Comparison of ENCODE assay signal across 29 mouse cellular contexts in the genomic region with DNA sequence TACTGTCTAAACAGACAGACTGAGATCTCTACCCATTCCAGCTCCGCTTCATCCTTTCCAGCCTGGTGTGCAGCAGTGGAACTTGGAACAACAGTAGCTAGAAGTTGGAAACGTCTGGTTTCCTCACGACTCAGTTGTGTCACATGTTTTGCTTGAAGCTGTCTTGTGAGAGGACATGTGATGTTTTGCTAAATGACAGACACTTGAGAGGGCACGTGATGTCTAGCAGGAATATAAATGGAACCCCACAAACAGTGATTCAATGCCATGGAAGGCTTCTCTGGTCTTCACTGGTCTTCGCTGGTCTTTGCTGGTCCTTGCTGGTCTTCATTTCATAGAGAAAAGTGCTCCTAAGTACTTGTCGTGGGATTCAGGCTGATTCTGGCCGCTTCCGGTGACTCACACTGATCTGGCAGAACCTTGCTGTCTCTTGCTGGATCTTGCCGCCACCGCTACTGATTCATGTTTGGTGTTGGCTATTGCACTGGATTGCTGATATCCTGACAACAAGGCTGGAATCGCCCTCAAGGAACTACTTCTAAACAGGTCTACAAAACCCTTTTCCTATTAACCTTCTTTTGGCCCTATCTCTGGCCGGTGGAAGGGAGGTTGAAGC. TPM values are rescaled to one million over a fixed set of nuclear protein-coding genes. Genes with fewer than 3 reads are reported as not detected.
DNase-seq lines count a peak whose midpoint lies in the region; ATAC-seq lines count a peak whose summit lies in the region.
"Had no signal": no experiment of that assay in that cellular context is flagged by ENCODE, and none has a peak within 500 bp of the region (broad histone marks: within the 10 kb centered on the region; RNA-seq: fewer than 3 reads in every experiment).

No protein-coding gene starts in this region.

- no peaks in the 10 kb centered on the region for H3K27me3 ChIP-seq in intestine, embryonic 16.5 days (replicated peaks; ENCODE audit: control insufficient read depth, insufficient read depth, low read length)
- H3K27me3 ChIP-seq: CH12.LX; heart, embryonic 12.5 days; liver, embryonic 15.5 days; lung, embryonic 15.5 days; neural tube, embryonic 13.5 days had no signal

- H3K4me3 ChIP-seq in intestine, embryonic 16.5 days (ENCODE audit: low read length) = no peak overlapping the region
- H3K4me3 ChIP-seq: heart, embryonic 12.5 days; left cerebral cortex, adult 2 months; limb, embryonic 10.5 days; liver, embryonic 15.5 days; lung, embryonic 15.5 days; neural tube, embryonic 13.5 days had no signal

- peak; percentile 72 to 78 for DNase-seq in adrenal gland, adult (ENCODE audit: inconsistent age in 2 of 2, low spot score in 1 of 2)
- DNase-seq in adrenal gland, postnatal 4 days (ENCODE audit: low spot score in 2 of 2) = no peak
- peak; percentile 94 for DNase-seq in 416B (ENCODE audit: low read depth)
- peak; percentile 57 for DNase-seq in adrenal gland, adult 8-10 months
- peak; percentile 34 for DNase-seq in fibroblast of lung, adult 2 months (ENCODE audit: low read depth)
- no peak for DNase-seq in cerebellum, adult 8-10 months
- DNase-seq: cerebellum, postnatal 14 days; forebrain, postnatal 0 days; gastrocnemius, postnatal 14 days; heart, postnatal 10 days; kidney, adult 11 months; layer of hippocampus, adult 9-11 months; liver; lung, postnatal 36 days; midbrain, embryonic 14.5 days; thymus, adult 2 months; thymus, postnatal 4 days had no signal

- 90% methylated on average over 12 of the region's 12 CpGs for WGBS in intestine, embryonic 16.5 days

- H3K9me3 ChIP-seq in intestine, embryonic 16.5 days (ENCODE audit: control insufficient read depth, low read length) = no peaks in the 10 kb centered on the region
- H3K9me3 ChIP-seq: heart, embryonic 12.5 days; limb, embryonic 10.5 days; liver, embryonic 15.5 days; lung, embryonic 15.5 days; neural tube, embryonic 13.5 days had no signal

- H3K9ac ChIP-seq in intestine, embryonic 16.5 days (ENCODE audit: low read depth, low read length) = no peak overlapping the region
- H3K9ac ChIP-seq: forebrain, postnatal 0 days; heart, embryonic 12.5 days; liver, embryonic 15.5 days; lung, embryonic 15.5 days; neural tube, embryonic 13.5 days had no signal

- H3K27ac ChIP-seq in intestine, embryonic 16.5 days (ENCODE audit: low read length) = no peak overlapping the region
- H3K27ac ChIP-seq: kidney, postnatal 0 days; left cerebral cortex, adult 2 months; limb, embryonic 10.5 days; liver, embryonic 15.5 days; lung, embryonic 15.5 days; neural tube, embryonic 13.5 days; stomach, postnatal 0 days had no signal

- H3K4me1 ChIP-seq in intestine, embryonic 16.5 days (ENCODE audit: control insufficient read depth, insufficient read depth, low read length) = no peaks in the 10 kb centered on the region
- H3K4me1 ChIP-seq: heart, embryonic 12.5 days; limb, embryonic 10.5 days; liver, embryonic 15.5 days; lung, embryonic 15.5 days; neural tube, embryonic 13.5 days had no signal

- ATAC-seq in intestine, embryonic 16.5 days = no peak
- ATAC-seq: activated CD4-positive, CD25-positive, alpha-beta regulatory T cell, adult 4 months; forebrain, postnatal 0 days had no signal

- no peak overlapping the region for H3K4me2 ChIP-seq in intestine, embryonic 16.5 days (ENCODE audit: low read depth, low read length)
- H3K4me2 ChIP-seq: heart, embryonic 12.5 days; liver, embryonic 15.5 days; lung, embryonic 15.5 days; neural tube, embryonic 13.5 days had no signal

- no peaks in the 10 kb centered on the region for H3K36me3 ChIP-seq in intestine, embryonic 16.5 days (ENCODE audit: control insufficient read depth, insufficient read depth, low read length)
- H3K36me3 ChIP-seq: G1E; heart, embryonic 12.5 days; limb, embryonic 10.5 days; liver, embryonic 15.5 days; lung, embryonic 15.5 days; neural tube, embryonic 13.5 days had no signal

RNA-seq across cellular contexts. Expression of a gene that starts 16.2 kb away (rescaled TPM):
- 10 to 100 TPM; 44.2 to 50.2 TPM for total RNA-seq in adrenal gland, postnatal 4 days (2021)
- 10 to 100 TPM; 36.0 to 50.9 (median 46.6) TPM for total RNA-seq in adrenal gland, adult 8-10 months (2022)
- polyA plus RNA-seq in intestine, embryonic 16.5 days (2015; fragmentation: Nextera tagmentation; extraction: Ambion mirVana) = 11.6 and 12.3 TPM in 2 replicates

Comparison
In these comparisons a context has a peak if more than half of its experiments do, and no peak if none do; other contexts are left out.
1. DNase-seq: peak in adrenal gland, adult (2 of 2), 416B (single experiment), adrenal gland, adult 8-10 months (single experiment) and fibroblast of lung, adult 2 months (single experiment); none in adrenal gland, postnatal 4 days (0 of 2) and cerebellum, adult 8-10 months (single experiment).